Mouse (Mus musculus): Measurements from ENCODE around the gene Arhgap10. TPM values are rescaled to one million over a fixed set of nuclear protein-coding genes. Genes with fewer than 3 reads are reported as not detected.

Gene Arhgap10
- total and polyA plus RNA-seq, 3 experiments = 2.7 to 5.9 (median 4.8) TPM

GRCm38 (mm10) chr8:77357126-77357525 lies 160.6 kb downstream of the Arhgap10 start:
- DNase-seq (ENCODE audit: extremely low read depth) = no peak
- H3K36me3 ChIP-seq (replicated peaks in 1 of 2; ENCODE audit: control insufficient read depth in 1 of 2, insufficient read depth in 1 of 2, low read length in 1 of 2) = peaks cover 2 to 3% of the 10 kb centered on the region in 2 experiments
- in situ Hi-C loops (cut with MboI; ENCODE audit: low pct_ligation_motif_present, low pct_unique_long_range_greater_than_20kb, low sequenced_read_pairs) = no loop called here

GRCm38 (mm10) chr8:77355344-77355743 lies 162.4 kb downstream of the Arhgap10 start:
- Histone ChIP-seq H3K79me2 (replicated peaks; ENCODE audit: control insufficient read depth, extremely low read depth, insufficient read depth, poor library complexity, severe bottlenecking) (no peaks in the 10 kb centered on the region), H3K27me3 (replicated peaks) (no peaks in the 10 kb centered on the region), H3K4me2 (ENCODE audit: insufficient read depth, low read depth, poor library complexity, severe bottlenecking) (no peak overlapping the region), H3K4me3 (replicated peaks in 1 of 3; ENCODE audit: low read depth in 2 of 3, low read length in 2 of 3, poor library complexity in 1 of 3) (no peak overlapping the region), H3K9ac (ENCODE audit: insufficient read depth, low read depth) (no peak overlapping the region), H3K9me3 (replicated peaks; ENCODE audit: low read length) (no peaks in the 10 kb centered on the region), H3K4me1 (ENCODE audit: control insufficient read depth in 1 of 2, insufficient read depth in 2 of 2) (no peaks in the 10 kb centered on the region), H3K36me3 (replicated peaks in 1 of 2; ENCODE audit: control insufficient read depth in 1 of 2, insufficient read depth in 1 of 2, low read length in 1 of 2) (peaks cover 3 to 6% of the 10 kb centered on the region in 2 experiments), H3K27ac (ENCODE audit: insufficient read depth, low read depth) (no peak overlapping the region)
- in situ Hi-C loops (cut with MboI; ENCODE audit: low pct_ligation_motif_present, low pct_unique_long_range_greater_than_20kb, low sequenced_read_pairs) = no loop called here
- TF ChIP-seq ZKSCAN1 (IDR thresholded peaks at IDR 0.05; ENCODE audit: borderline replicate concordance, low read depth, low read length) (no peak), ZMIZ1 (IDR thresholded peaks at IDR 0.05; ENCODE audit: low read depth, low read length) (no peak)
- dilution Hi-C loops (cut with MboI; ENCODE audit: extremely low pct_ligation_motif_present, extremely low pct_unique_long_range_greater_than_20kb, low sequenced_read_pairs) = no loop called here
- no peak for DNase-seq (ENCODE audit: extremely low read depth)

More at GRCm38 (mm10) chr8:77357126-77357525, 160.6 kb downstream of the Arhgap10 start:
- TF ChIP-seq ZMIZ1 (IDR thresholded peaks at IDR 0.05; ENCODE audit: low read depth, low read length) (no peak), RAD21 (IDR thresholded peaks at IDR 0.05; ENCODE audit: low read depth, low read length) (peak; percentile 27), SMC3 (IDR thresholded peaks at IDR 0.05; ENCODE audit: low read depth, low read length) (peak; percentile 33), CTCF (conservative IDR thresholded peaks at IDR 0.05 in 1 of 2, IDR thresholded peaks at IDR 0.05 in 1 of 2; ENCODE audit: low read depth in 2 of 2, low read length in 2 of 2) (peak in 1 of 2 experiments; percentile 51; a peak in 2 of 4 replicates), BHLHE40 (IDR thresholded peaks at IDR 0.05; ENCODE audit: low read depth, low read length) (no peak)
- Histone ChIP-seq H3K9ac (ENCODE audit: insufficient read depth, low read depth) (no peak overlapping the region), H3K79me2 (replicated peaks; ENCODE audit: control insufficient read depth, extremely low read depth, insufficient read depth, poor library complexity, severe bottlenecking) (no peaks in the 10 kb centered on the region), H3K4me1 (ENCODE audit: control insufficient read depth in 1 of 2, insufficient read depth in 2 of 2) (no peaks in the 10 kb centered on the region), H3K27ac (ENCODE audit: insufficient read depth, low read depth) (no peak overlapping the region), H3K4me3 (replicated peaks in 1 of 3; ENCODE audit: low read depth in 2 of 3, low read length in 2 of 3, poor library complexity in 1 of 3) (no peak overlapping the region), H3K4me2 (ENCODE audit: insufficient read depth, low read depth, poor library complexity, severe bottlenecking) (no peak overlapping the region), H3K9me3 (replicated peaks; ENCODE audit: low read length) (no peaks in the 10 kb centered on the region), H3K27me3 (replicated peaks) (no peaks in the 10 kb centered on the region)
- dilution Hi-C loops (cut with MboI; ENCODE audit: extremely low pct_ligation_motif_present, extremely low pct_unique_long_range_greater_than_20kb, low sequenced_read_pairs) = no loop called here

- no peak overlapping the region for H3K27ac ChIP-seq (ENCODE audit: insufficient read depth, low read depth)
- no peaks in the 10 kb centered on the region for H3K79me2 ChIP-seq (replicated peaks; ENCODE audit: control insufficient read depth, extremely low read depth, insufficient read depth, poor library complexity, severe bottlenecking)
- no peaks in the 10 kb centered on the region for H3K9me3 ChIP-seq (replicated peaks; ENCODE audit: low read length)
- H3K4me2 ChIP-seq (ENCODE audit: insufficient read depth, low read depth, poor library complexity, severe bottlenecking) = no peak overlapping the region
- H3K4me1 ChIP-seq (ENCODE audit: control insufficient read depth in 1 of 2, insufficient read depth in 2 of 2) = peaks cover 0 to 7% of the 10 kb centered on the region in 2 experiments; a peak in 1 of 4 replicates
- H3K27me3 ChIP-seq (replicated peaks) = no peaks in the 10 kb centered on the region
- H3K4me3 ChIP-seq (replicated peaks in 1 of 3; ENCODE audit: low read depth in 2 of 3, low read length in 2 of 3, poor library complexity in 1 of 3) = no peak overlapping the region
- H3K36me3 ChIP-seq (replicated peaks in 1 of 2; ENCODE audit: control insufficient read depth in 1 of 2, insufficient read depth in 1 of 2, low read length in 1 of 2) = peaks cover 3 to 6% of the 10 kb centered on the region in 2 experiments
- dilution Hi-C loops (cut with MboI; ENCODE audit: extremely low pct_ligation_motif_present, extremely low pct_unique_long_range_greater_than_20kb, low sequenced_read_pairs) = no loop called here
- no peak for DNase-seq (ENCODE audit: extremely low read depth)
- no peak for TF ChIP-seq MEF2A (IDR thresholded peaks at IDR 0.05; ENCODE audit: borderline replicate concordance, low read depth, low read length)
- no peak for TF ChIP-seq HCFC1 (IDR thresholded peaks at IDR 0.05; ENCODE audit: low read depth, low read length)
- no peak for TF ChIP-seq TBP (conservative IDR thresholded peaks at IDR 0.05; ENCODE audit: low read depth, low read length)
- no peak for TF ChIP-seq MAFK (IDR thresholded peaks at IDR 0.05; ENCODE audit: insufficient replicate concordance, low read length)
- TF ChIP-seq BHLHE40 (IDR thresholded peaks at IDR 0.05; ENCODE audit: low read depth, low read length) = no peak
- TF ChIP-seq SMC3 (IDR thresholded peaks at IDR 0.05; ENCODE audit: low read depth, low read length) = no peak
- TF ChIP-seq E2F4 (IDR thresholded peaks at IDR 0.05; ENCODE audit: insufficient replicate concordance, low read depth, low read length) = no peak
- TF ChIP-seq USF2 (conservative IDR thresholded peaks at IDR 0.05; ENCODE audit: low read depth, low read length) = no peak
- no peak for TF ChIP-seq ETS1 (conservative IDR thresholded peaks at IDR 0.05; ENCODE audit: low read depth, low read length)
- TF ChIP-seq CHD2 (IDR thresholded peaks at IDR 0.05; ENCODE audit: low read length) = no peak
- no peak for TF ChIP-seq NELFE (IDR thresholded peaks at IDR 0.05; ENCODE audit: low read depth, low read length)
- TF ChIP-seq USF1 (IDR thresholded peaks at IDR 0.05; ENCODE audit: low read depth, low read length) = no peak
- no peak for TF ChIP-seq TCF12 (IDR thresholded peaks at IDR 0.05; ENCODE audit: low read depth, low read length)
- in situ Hi-C loops (cut with MboI; ENCODE audit: low pct_ligation_motif_present, low pct_unique_long_range_greater_than_20kb, low sequenced_read_pairs) = no loop called here
- H3K9ac ChIP-seq (ENCODE audit: insufficient read depth, low read depth) = no peak overlapping the region
Measured at GRCm38 (mm10) chr8:77354189-77354588, 163.6 kb downstream of the Arhgap10 start.

All from CH12.LX (cell line).